Mouse (Mus musculus): ENCODE data around the gene Yju2. TPM values are rescaled to one million over a fixed set of nuclear protein-coding genes. Genes with fewer than 3 reads are reported as not detected.
A peak's percentile ranks its signal among the peaks of the same experiment; 100 is the strongest.

Yju2 gene
- total RNA-seq, 2 experiments from 2014 or later, result 7.8 TPM

- DNase-seq, result no peak
These were observed 1.2 kb downstream of the Yju2 start for GRCm38 (mm10) chr17:55959946-55960740.

- DNase-seq, result no peak
These were observed 1.9 kb downstream of the Yju2 start for GRCm38 (mm10) chr17:55960791-55961190.

- DNase-seq, result no peak
These were observed 2.7 kb downstream of the Yju2 start for GRCm38 (mm10) chr17:55961631-55962030.

GRCm38 (mm10) chr17:55963171-55963570, 4.3 kb downstream of the Yju2 start:
- DNase-seq, result no peak

GRCm38 (mm10) chr17:55964496-55964895, 5.6 kb downstream of the Yju2 start:
- DNase-seq, result no peak

GRCm38 (mm10) chr17:55964996-55965395, 6.1 kb downstream of the Yju2 start:
- DNase-seq, result no peak

- DNase-seq, result no peak
These were observed 8.3 kb downstream of the Yju2 start for GRCm38 (mm10) chr17:55967186-55967585.

- no peak for DNase-seq
These were observed 9.3 kb downstream of the Yju2 start for GRCm38 (mm10) chr17:55968210-55968609.

GRCm38 (mm10) chr17:55969560-55969959, 10.7 kb downstream of the Yju2 start:
- no peak for DNase-seq

GRCm38 (mm10) chr17:55969966-55970891, 11.3 kb downstream of the Yju2 start, which contains the start of gene Shd:
TSS of gene Shd (plus strand) at chr17:55970467.
- DNase-seq, result no peak

GRCm38 (mm10) chr17:55971453-55971852, 12.6 kb downstream of the Yju2 start:
- DNase-seq, result no peak

GRCm38 (mm10) chr17:55976255-55976862, 17.5 kb downstream of the Yju2 start:
- peak; percentile 58 for DNase-seq

- no peak for DNase-seq
These were observed 18.4 kb downstream of the Yju2 start for GRCm38 (mm10) chr17:55977301-55977700.

GRCm38 (mm10) chr17:55986030-55986961, 27.4 kb downstream of the Yju2 start, which contains the start of gene Fsd1:
TSS of gene Fsd1 (plus strand) at chr17:55986509.
- DNase-seq, result no peak

GRCm38 (mm10) chr17:55990278-55990898, 31.5 kb downstream of the Yju2 start:
- no peak for DNase-seq

- DNase-seq, result no peak
These were observed 37.1 kb downstream of the Yju2 start for GRCm38 (mm10) chr17:55996007-55996406.

GRCm38 (mm10) chr17:55999794-56000499, 41.0 kb downstream of the Yju2 start:
- DNase-seq, result no peak

- DNase-seq, result no peak
These were observed 44.1 kb downstream of the Yju2 start for GRCm38 (mm10) chr17:56003000-56003399.

- peak; percentile 46 for DNase-seq
These were observed 46.6 kb downstream of the Yju2 start, which contains the start of the genes Stap2 and Mpnd for GRCm38 (mm10) chr17:56005415-56006061. TSS of gene Stap2 (minus strand) at chr17:56005584. TSS of gene Mpnd (plus strand) at chr17:56005711.

Data from gastrocnemius, postnatal 25 days (tissue).